Mouse (Mus musculus) kidney, embryonic 14.5 days (tissue): ENCODE data around the gene Zyg11b. TPM values are rescaled to one million over a fixed set of nuclear protein-coding genes. Genes with fewer than 3 reads are reported as not detected.

ENCODE experiments used
- polyA plus RNA-seq: library from polyadenylated mRNA; unstranded; fragments of >200 nt; fragmentation: Nextera tagmentation; extraction: Ambion mirVana; gene quantifications from 2 replicates; pipeline ENCODE4 v1.2.1, GENCODE M21; 2014

Zyg11b gene
- polyA plus RNA-seq, 1 experiment from 2014 or later = 17.2 TPM

Other genes starting within 250 kb of the Zyg11b start
- gene Podn, start 204.7 kb downstream of the Zyg11b start, polyA plus RNA-seq = 0.46 and 1.0 TPM in 2 replicates
- gene Scp2, start 156.1 kb downstream of the Zyg11b start, polyA plus RNA-seq = 209 and 254 TPM in 2 replicates
- 37.7 and 43.9 TPM in 2 replicates for gene Echdc2, start 135.7 kb downstream of the Zyg11b start, polyA plus RNA-seq
- gene Zyg11a, start 83.0 kb downstream of the Zyg11b start, polyA plus RNA-seq = 0.37 and 0.61 TPM in 2 replicates
- 58.1 and 67.7 TPM in 2 replicates for gene Coa7, start 27.0 kb upstream of the Zyg11b start, polyA plus RNA-seq
- gene Shisal2a, start 82.3 kb upstream of the Zyg11b start, polyA plus RNA-seq = 0.92 and 0.96 TPM in 2 replicates
- gene Gpx7, start 105.9 kb upstream of the Zyg11b start, polyA plus RNA-seq = 52.1 and 56.2 TPM in 2 replicates
- 88.8 and 102 TPM in 2 replicates for gene Tut4, start 158.3 kb upstream of the Zyg11b start, polyA plus RNA-seq